Mouse (Mus musculus): ENCODE measurements at regions not wholly inside any gene's neighbourhood (a gene's known extent, or its start where the extent isn't known, plus 50 kb on each side); places are given as distances from the start of the nearest gene placed in this dataset.
A peak's percentile ranks its signal among the peaks of the same experiment; 100 is the strongest.

DNA sequence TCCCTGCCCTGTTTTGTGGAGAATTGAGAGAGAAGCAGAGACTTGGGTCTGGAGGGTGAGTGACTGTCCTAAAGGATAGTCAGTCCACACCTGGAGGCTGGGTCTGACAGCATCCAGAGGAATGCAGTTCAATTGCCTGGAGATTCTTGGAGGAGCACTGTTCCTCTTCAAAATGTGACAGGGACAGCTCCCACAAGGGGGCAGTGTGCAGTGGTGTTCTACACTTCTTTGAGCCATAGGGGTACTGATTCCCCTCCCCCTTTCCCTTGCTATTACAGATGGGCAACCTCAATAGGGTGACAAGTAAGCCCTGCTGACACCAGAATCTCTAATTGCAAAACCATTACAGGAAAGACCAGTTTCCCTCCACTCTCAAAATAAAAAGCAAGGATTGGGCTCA is 63.7 kb upstream of the Gm773 start:
- DNase-seq, result no peak
- no peaks in the 10 kb centered on the region for H3K4me1 ChIP-seq (ENCODE audit: control insufficient read depth, insufficient read depth, low read length)
- no peak for TF ChIP-seq CTCF (IDR thresholded peaks at IDR 0.05; ENCODE audit: borderline replicate concordance, insufficient read depth, low read depth, low read length)
- no peaks in the 10 kb centered on the region for H3K27me3 ChIP-seq (ENCODE audit: control insufficient read depth, insufficient read depth, low read length)
- H3K4me3 ChIP-seq (replicated peaks; ENCODE audit: insufficient read depth, low read depth, low read length), result no peak overlapping the region
- no peak overlapping the region for H3K27ac ChIP-seq (ENCODE audit: insufficient read depth, low read length)

DNA sequence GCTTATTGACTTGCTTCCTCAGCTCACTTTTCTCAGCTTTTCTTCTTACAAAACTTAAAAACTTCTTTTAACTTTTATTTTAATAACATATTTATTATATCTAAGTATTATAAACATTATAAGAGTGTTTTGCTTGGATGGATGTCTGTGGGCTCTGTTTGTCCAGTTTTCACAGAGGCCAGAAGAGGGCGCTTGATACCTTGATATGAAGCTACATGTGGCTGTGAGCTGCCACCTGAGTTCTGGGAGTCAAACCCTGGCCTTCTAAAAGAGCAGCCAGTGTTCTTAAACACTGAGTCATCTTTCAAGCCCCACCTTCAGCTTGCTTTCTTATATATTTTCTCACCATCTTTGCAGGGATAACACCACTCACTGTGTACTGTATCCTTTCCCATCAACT is 61.5 kb upstream of the Gm773 start:
- Histone ChIP-seq H3K27me3 (ENCODE audit: control insufficient read depth, insufficient read depth, low read length) (no peaks in the 10 kb centered on the region), H3K4me1 (ENCODE audit: control insufficient read depth, insufficient read depth, low read length) (no peaks in the 10 kb centered on the region), H3K4me3 (replicated peaks; ENCODE audit: insufficient read depth, low read depth, low read length) (no peak overlapping the region), H3K27ac (ENCODE audit: insufficient read depth, low read length) (no peak overlapping the region)
- peak in 1 of 2 experiments; percentile 1 for DNase-seq
- no peak for TF ChIP-seq CTCF (IDR thresholded peaks at IDR 0.05; ENCODE audit: borderline replicate concordance, insufficient read depth, low read depth, low read length)
- no peak for TF ChIP-seq POLR2A (IDR thresholded peaks at IDR 0.05; ENCODE audit: borderline replicate concordance, insufficient read depth, low read length)
- 6% methylated on average over 1 of the region's 1 CpGs for WGBS

DNA sequence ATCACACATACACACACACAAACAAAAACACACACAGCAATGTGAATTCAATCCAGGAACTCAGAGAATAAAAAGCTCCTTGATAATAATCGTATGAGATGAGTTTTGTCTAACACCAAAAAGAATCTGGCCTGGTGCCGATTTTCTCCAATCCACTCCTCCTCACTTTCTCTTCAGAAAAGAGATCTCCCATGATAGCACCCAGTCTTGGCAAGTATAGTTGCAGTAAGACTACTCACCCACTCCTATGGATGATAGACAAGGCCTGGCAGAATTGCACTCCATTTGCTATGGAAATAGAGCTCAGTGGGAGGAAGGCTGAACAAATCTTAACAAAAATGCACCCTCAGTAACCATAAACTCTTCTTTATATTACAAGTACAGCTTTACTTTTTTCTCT is 57.0 kb upstream of the Gm773 start:
- DNase-seq, result no peak
- H3K27me3 ChIP-seq (ENCODE audit: control insufficient read depth, insufficient read depth, low read length), result no peaks in the 10 kb centered on the region
- TF ChIP-seq POLR2A (IDR thresholded peaks at IDR 0.05; ENCODE audit: borderline replicate concordance, insufficient read depth, low read length), result no peak
- TF ChIP-seq CTCF (IDR thresholded peaks at IDR 0.05; ENCODE audit: borderline replicate concordance, insufficient read depth, low read depth, low read length), result no peak
- WGBS, result 83% methylated on average over 2 of the region's 2 CpGs
- H3K27ac ChIP-seq (ENCODE audit: insufficient read depth, low read length), result no peak overlapping the region
- H3K4me1 ChIP-seq (ENCODE audit: control insufficient read depth, insufficient read depth, low read length), result no peaks in the 10 kb centered on the region
- H3K4me3 ChIP-seq (replicated peaks; ENCODE audit: insufficient read depth, low read depth, low read length), result no peak overlapping the region

All from cerebellum, adult 2 months (tissue).